Mouse (Mus musculus) CH12.LX (cell line): ENCODE measurements around the gene 4930539E08Rik. TPM values are rescaled to one million over a fixed set of nuclear protein-coding genes. Genes with fewer than 3 reads are reported as not detected.

Experiments
- DNase-seq: peaks from one replicate; pipeline ENCODE4 v3.0.0-alpha.2; 2013; ENCODE audit errors: extremely low read depth
- H3K27ac ChIP-seq: 2 replicates; pipeline ENCODE4 v1.5.1; 2012; ENCODE audit warnings: low read depth, mild to moderate bottlenecking, control low read depth, moderate library complexity; ENCODE audit not compliant: insufficient read depth
- H3K27me3 ChIP-seq: replicated peaks from 2 replicates; pipeline ENCODE3; 2012; ENCODE audit warnings: inconsistent platforms
- H3K36me3 ChIP-seq, 2 experiments: replicated peaks in 1 of 2; 2 replicates each; pipeline versions ENCODE3 to v1.6.1; 2012; ENCODE audit warnings: inconsistent platforms in 1 of 2, low read length in 1 of 2, mild to moderate bottlenecking in 1 of 2, mixed read lengths in 1 of 2, moderate library complexity in 1 of 2; ENCODE audit not compliant: control insufficient read depth in 1 of 2, insufficient read depth in 1 of 2
- H3K4me1 ChIP-seq, 2 experiments: 2 replicates each; pipeline ENCODE4 v1.6.1; 2012; ENCODE audit warnings: inconsistent platforms in 1 of 2, moderate library complexity in 1 of 2; ENCODE audit not compliant: insufficient read depth in 2 of 2, control insufficient read depth in 1 of 2
- H3K4me2 ChIP-seq: 2 replicates; pipeline ENCODE4 v1.6.1; 2012; ENCODE audit warnings: low read depth, mild to moderate bottlenecking, control low read depth; ENCODE audit not compliant: poor library complexity, insufficient read depth, severe bottlenecking
- H3K4me3 ChIP-seq, 3 experiments: fragments of 150-350 bp in 1 of 3; sonication (generic) in 1 of 3; replicated peaks in 1 of 3; 2 replicates each; pipeline versions ENCODE3 to v1.5.1; 2011 to 2012; ENCODE audit warnings: low read depth in 2 of 3, low read length in 2 of 3, mild to moderate bottlenecking in 2 of 3, moderate library complexity in 2 of 3, control low read depth in 1 of 3, improper control_type of control experiment in 1 of 3, inconsistent platforms in 1 of 3, mixed read lengths in 1 of 3; ENCODE audit not compliant: poor library complexity in 1 of 3
- H3K79me2 ChIP-seq: replicated peaks from 2 replicates; pipeline ENCODE4 v1.6.1; 2012; ENCODE audit warnings: mild to moderate bottlenecking, moderate library complexity; ENCODE audit not compliant: control insufficient read depth, poor library complexity, insufficient read depth, severe bottlenecking; ENCODE audit errors: extremely low read depth
- H3K9ac ChIP-seq: 2 replicates; pipeline ENCODE4 v1.6.1; 2012; ENCODE audit warnings: low read depth, mild to moderate bottlenecking, control low read depth, moderate library complexity; ENCODE audit not compliant: insufficient read depth
- H3K9me3 ChIP-seq: replicated peaks from 2 replicates; pipeline ENCODE3; 2012; ENCODE audit warnings: low read length, inconsistent platforms, mixed read lengths
- BHLHE40 ChIP-seq: IDR thresholded peaks from 2 replicates; pipeline ENCODE4 v1.6.1; 2011; ENCODE audit warnings: mild to moderate bottlenecking, low read depth, low read length, improper control_type of control experiment
- CHD2 ChIP-seq: IDR thresholded peaks from 2 replicates; pipeline ENCODE4 v1.6.1; 2011; ENCODE audit warnings: low read length, improper control_type of control experiment
- CTCF ChIP-seq, 2 experiments: IDR thresholded peaks in 1 of 2; conservative IDR thresholded peaks in 1 of 2; 2 replicates each; pipeline ENCODE4 v1.5.1; 2011 to 2012; ENCODE audit warnings: low read depth in 2 of 2, low read length in 2 of 2, improper control_type of control experiment in 1 of 2, inconsistent platforms in 1 of 2, mild to moderate bottlenecking in 1 of 2, moderate library complexity in 1 of 2
- ELF1 ChIP-seq: IDR thresholded peaks from 2 replicates; pipeline ENCODE4 v1.6.1; 2014; ENCODE audit warnings: low read depth, mild to moderate bottlenecking, inconsistent platforms, low read length, improper control_type of control experiment
- IRF4 ChIP-seq: IDR thresholded peaks from 2 replicates; pipeline ENCODE4 v1.6.1; 2014; ENCODE audit warnings: low read depth, mild to moderate bottlenecking, inconsistent platforms, low read length, improper control_type of control experiment
- MEF2A ChIP-seq: IDR thresholded peaks from 2 replicates; pipeline ENCODE4 v1.6.1; 2014; ENCODE audit warnings: low read depth, mild to moderate bottlenecking, inconsistent platforms, low read length, improper control_type of control experiment, borderline replicate concordance
- MXI1 ChIP-seq: IDR thresholded peaks from 2 replicates; pipeline ENCODE4 v1.6.1; 2011; ENCODE audit warnings: mild to moderate bottlenecking, low read depth, low read length, improper control_type of control experiment
- NELFE ChIP-seq: IDR thresholded peaks from 2 replicates; pipeline ENCODE4 v1.6.1; 2011; ENCODE audit warnings: low read depth, low read length, improper control_type of control experiment
- POLR2AphosphoS2 ChIP-seq: IDR thresholded peaks from 2 replicates; pipeline ENCODE4 v1.6.1; 2011; ENCODE audit warnings: low read depth, low read length, improper control_type of control experiment
- RAD21 ChIP-seq: IDR thresholded peaks from 2 replicates; pipeline ENCODE4 v1.6.1; 2011; ENCODE audit warnings: low read depth, mild to moderate bottlenecking, low read length, improper control_type of control experiment, moderate library complexity
- RCOR1 ChIP-seq: conservative IDR thresholded peaks from 2 replicates; pipeline ENCODE4 v1.6.1; 2012; ENCODE audit warnings: low read depth, mild to moderate bottlenecking, inconsistent platforms, low read length, improper control_type of control experiment
- TCF12 ChIP-seq: IDR thresholded peaks from 2 replicates; pipeline ENCODE4 v1.6.1; 2014; ENCODE audit warnings: low read depth, mild to moderate bottlenecking, inconsistent platforms, low read length, improper control_type of control experiment
- UBTF ChIP-seq: IDR thresholded peaks from 2 replicates; pipeline ENCODE4 v1.6.1; 2012; ENCODE audit warnings: low read depth, mild to moderate bottlenecking, inconsistent platforms, low read length, improper control_type of control experiment, moderate library complexity
- USF2 ChIP-seq: conservative IDR thresholded peaks from 2 replicates; pipeline ENCODE4 v1.6.1; 2011; ENCODE audit warnings: low read depth, low read length, improper control_type of control experiment
- ZC3H11A ChIP-seq: IDR thresholded peaks from 2 replicates; pipeline ENCODE4 v1.6.1; 2012; ENCODE audit warnings: low read depth, mild to moderate bottlenecking, inconsistent platforms, low read length, improper control_type of control experiment
- ZKSCAN1 ChIP-seq: IDR thresholded peaks from 2 replicates; pipeline ENCODE4 v1.6.1; 2012; ENCODE audit warnings: low read depth, inconsistent platforms, low read length, improper control_type of control experiment, borderline replicate concordance
- ZMIZ1 ChIP-seq: IDR thresholded peaks from 2 replicates; pipeline ENCODE4 v1.6.1; 2012; ENCODE audit warnings: low read depth, mild to moderate bottlenecking, inconsistent platforms, low read length, improper control_type of control experiment
- ZNF384 ChIP-seq: IDR thresholded peaks from 2 replicates; pipeline ENCODE4 v1.6.1; 2012; ENCODE audit warnings: low read depth, low read length, improper control_type of control experiment, inconsistent platforms
- dilution Hi-C: fragments of 300-500 bp; cut with MboI; formaldehyde crosslinking; loops from 2 replicates; pipeline ENCODE4 v1.14.3; 2020; ENCODE audit warnings: low sequenced_read_pairs; ENCODE audit not compliant: extremely low pct_unique_long_range_greater_than_20kb, extremely low pct_ligation_motif_present
- in situ Hi-C: fragments of 300-500 bp; cut with MboI; formaldehyde crosslinking; loops from 3 replicates; pipeline ENCODE4 v1.14.3; 2019; ENCODE audit warnings: low sequenced_read_pairs, low pct_ligation_motif_present, low pct_unique_long_range_greater_than_20kb, mixed read lengths
- polyA plus RNA-seq: library from polyadenylated mRNA; unstranded; fragments of >175 nt; gene quantifications from 2 replicates; pipeline ENCODE4 v1.2.1, GENCODE M21; 2012; ENCODE audit warnings: low read depth; ENCODE audit not compliant: insufficient read length
- total RNA-seq, 2 experiments: library from RNA; depleted of rRNA; stranded (reverse); fragments of 300-350 nt in 1 of 2; fragments of >200 nt in 1 of 2; gene quantifications; 2 replicates each; pipeline ENCODE4 v1.2.3; 2012 to 2014

Gene 4930539E08Rik
- total and polyA plus RNA-seq, 3 experiments: 0.62 to 1.4 (median 1.4) TPM

DNA sequence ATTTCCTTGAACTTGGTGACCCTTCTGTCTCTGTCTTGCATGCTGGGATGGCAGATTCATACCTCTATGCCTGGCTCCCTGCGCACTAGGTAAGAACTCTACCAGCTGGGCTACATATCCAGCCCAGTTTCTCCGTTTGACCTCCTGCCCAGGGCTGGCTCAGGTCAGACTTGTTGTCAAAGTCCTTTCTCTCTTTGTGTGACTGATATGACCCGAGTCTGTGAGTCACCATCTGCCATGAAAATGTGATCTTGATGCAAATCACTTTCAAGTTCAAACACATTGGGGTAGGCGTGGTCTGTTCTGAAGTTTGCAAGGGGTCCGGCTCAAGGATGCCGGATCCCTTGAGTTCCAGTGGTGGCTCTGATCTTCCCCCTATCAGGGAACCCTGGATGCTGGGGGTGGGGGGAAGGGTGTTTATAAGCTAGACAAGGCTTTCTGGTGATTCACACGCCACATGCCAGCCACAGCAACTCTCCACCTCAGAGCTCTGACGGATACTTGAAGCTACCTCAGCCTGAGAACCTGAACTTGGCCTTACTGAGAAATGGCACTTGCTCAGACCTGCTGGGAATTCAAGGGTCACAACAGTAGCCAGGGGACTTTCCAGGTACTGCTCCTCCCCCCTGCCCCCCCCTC, 10.0 kb upstream of the 4930539E08Rik start:
- Histone ChIP-seq H3K79me2 (no peaks in the 10 kb centered on the region), H3K4me2 (no peak overlapping the region), H3K4me3 (no peak overlapping the region), H3K27ac (peak overlapping the region; percentile 50), H3K36me3 (no peaks in the 10 kb centered on the region), H3K27me3 (no peaks in the 10 kb centered on the region), H3K9me3 (no peaks in the 10 kb centered on the region), H3K9ac (no peak overlapping the region), H3K4me1 (peaks cover 11 to 23% of the 10 kb centered on the region in 2 experiments)
- in situ Hi-C loops (no loop called here), dilution Hi-C loops (no loop called here)
- DNase-seq: no peak
- peak; percentile 66; the same call in 1 of the 2 replicates for TF ChIP-seq MEF2A
- TF ChIP-seq UBTF: no peak
- peak; percentile 41; the same call in 1 of the 2 replicates for TF ChIP-seq IRF4
- no peak for TF ChIP-seq BHLHE40
- no peak for TF ChIP-seq POLR2AphosphoS2
- no peak for TF ChIP-seq ZKSCAN1

DNA sequence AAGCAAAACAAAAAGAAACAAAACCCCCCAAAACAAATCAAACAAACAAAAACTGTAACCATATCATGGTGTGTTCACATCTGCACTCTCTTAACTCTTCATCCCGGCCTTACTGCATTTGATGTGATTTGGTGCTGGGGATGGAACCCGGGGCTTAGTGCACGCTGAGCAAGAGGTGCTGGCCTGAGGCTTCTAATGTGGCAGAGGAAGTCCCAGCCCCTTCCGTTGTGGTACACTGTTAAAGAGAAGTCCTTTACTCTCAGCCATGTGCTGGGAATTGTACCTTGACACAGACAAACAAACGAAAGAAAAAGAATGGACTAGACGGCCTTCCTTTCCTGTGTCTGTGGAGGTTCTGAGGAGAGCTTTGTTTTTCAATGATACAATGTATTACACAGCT, 7.0 kb upstream of the 4930539E08Rik start:
- no peaks in the 10 kb centered on the region for H3K27me3 ChIP-seq
- peaks cover 11 to 23% of the 10 kb centered on the region in 2 experiments for H3K4me1 ChIP-seq
- DNase-seq: no peak
- no peaks in the 10 kb centered on the region for H3K79me2 ChIP-seq
- no peak overlapping the region for H3K9ac ChIP-seq
- in situ Hi-C loops (no loop called here), dilution Hi-C loops (no loop called here)
- H3K9me3 ChIP-seq: no peaks in the 10 kb centered on the region
- H3K4me2 ChIP-seq: no peak overlapping the region
- no peak overlapping the region for H3K27ac ChIP-seq
- H3K36me3 ChIP-seq: no peaks in the 10 kb centered on the region
- no peak overlapping the region for H3K4me3 ChIP-seq
- no peak for TF ChIP-seq MXI1
- no peak for TF ChIP-seq CTCF (conservative IDR thresholded peaks at IDR 0.05 in 1 of 2, IDR thresholded peaks at IDR 0.05 in 1 of 2; ENCODE audit: low read depth in 2 of 2, low read length in 2 of 2)
- no peak for TF ChIP-seq USF2
- no peak for TF ChIP-seq BHLHE40
- no peak for TF ChIP-seq RCOR1
- TF ChIP-seq ZNF384: no peak
- TF ChIP-seq ZC3H11A: no peak
- no peak for TF ChIP-seq RAD21
- TF ChIP-seq ZMIZ1: no peak
- no peak for TF ChIP-seq NELFE
- TF ChIP-seq ELF1: no peak
- no peak for TF ChIP-seq CHD2
- no peak for TF ChIP-seq POLR2AphosphoS2
- no peak for TF ChIP-seq TCF12
- TF ChIP-seq UBTF: no peak
- TF ChIP-seq, all 38 proteins: peak for 0
